In the genomic region with DNA sequence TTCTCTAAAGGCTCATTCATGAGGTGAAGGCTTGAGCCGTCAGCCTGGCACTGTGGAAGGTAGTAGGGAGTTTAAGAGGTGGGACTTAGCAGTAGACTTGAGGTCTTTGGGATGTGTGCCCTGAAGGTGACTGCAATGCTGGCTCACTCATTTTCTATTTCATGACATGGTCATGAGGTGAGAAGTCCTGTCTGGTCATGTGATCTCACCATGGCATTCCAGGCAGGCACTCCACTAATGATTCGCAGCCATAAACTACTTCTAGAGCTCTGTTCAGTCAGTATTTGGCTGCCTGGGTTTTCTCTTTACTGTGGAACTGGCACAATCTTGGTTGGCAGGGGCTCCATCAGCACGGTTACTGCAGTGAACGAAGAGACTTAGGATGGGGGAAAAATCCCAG, we compare ENCODE assay signal across 17 mouse cellular contexts.
"Had no signal": no experiment of that assay in that cellular context is flagged by ENCODE, and none has a peak within 500 bp of the region (broad histone marks: within the 10 kb centered on the region; RNA-seq: fewer than 3 reads in every experiment).

No protein-coding gene starts in this region.

- H3K9ac ChIP-seq: kidney, embryonic 15.5 days; liver, embryonic 13.5 days; midbrain, embryonic 12.5 days; midbrain, embryonic 15.5 days; neural tube, embryonic 13.5 days; stomach, embryonic 15.5 days had no signal

- H3K36me3 ChIP-seq: kidney, embryonic 15.5 days; liver, embryonic 13.5 days; midbrain, embryonic 12.5 days; midbrain, embryonic 15.5 days; neural tube, embryonic 13.5 days; stomach, embryonic 15.5 days had no signal

- H3K9me3 ChIP-seq: kidney, embryonic 15.5 days; liver, embryonic 13.5 days; midbrain, embryonic 12.5 days; midbrain, embryonic 15.5 days; neural tube, embryonic 13.5 days; stomach, embryonic 15.5 days had no signal

- H3K27ac ChIP-seq: kidney, embryonic 15.5 days; layer of hippocampus, adult 2 months; liver, embryonic 13.5 days; midbrain, embryonic 12.5 days; midbrain, embryonic 15.5 days; stomach, embryonic 15.5 days had no signal

- H3K27me3 ChIP-seq: kidney, embryonic 15.5 days; liver, embryonic 13.5 days; midbrain, embryonic 12.5 days; midbrain, embryonic 15.5 days; neural tube, embryonic 13.5 days; stomach, embryonic 15.5 days had no signal

- DNase-seq: kidney, adult 8-10 months; kidney, postnatal 14 days; layer of hippocampus, adult 9-11 months; liver, embryonic 13.5 days; lung, adult 2 months; lung, postnatal 14 days; retina, postnatal 1 day; right cerebral cortex, postnatal 25 days; spleen, adult 18-20 months; thymus, postnatal 25 days had no signal

- H3K4me2 ChIP-seq: kidney, embryonic 15.5 days; liver, embryonic 13.5 days; midbrain, embryonic 12.5 days; midbrain, embryonic 15.5 days; neural tube, embryonic 13.5 days; stomach, embryonic 15.5 days had no signal

- ATAC-seq: midbrain, embryonic 15.5 days had no signal

- H3K4me1 ChIP-seq: liver, embryonic 13.5 days had no signal

- H3K4me3 ChIP-seq: kidney, embryonic 15.5 days; layer of hippocampus, adult 2 months; liver, embryonic 13.5 days; midbrain, embryonic 12.5 days; midbrain, embryonic 15.5 days; myocyte; neural tube, embryonic 13.5 days; stomach, embryonic 15.5 days had no signal
